31 mouse cellular contexts compared by ENCODE assay signal in the genomic region with DNA sequence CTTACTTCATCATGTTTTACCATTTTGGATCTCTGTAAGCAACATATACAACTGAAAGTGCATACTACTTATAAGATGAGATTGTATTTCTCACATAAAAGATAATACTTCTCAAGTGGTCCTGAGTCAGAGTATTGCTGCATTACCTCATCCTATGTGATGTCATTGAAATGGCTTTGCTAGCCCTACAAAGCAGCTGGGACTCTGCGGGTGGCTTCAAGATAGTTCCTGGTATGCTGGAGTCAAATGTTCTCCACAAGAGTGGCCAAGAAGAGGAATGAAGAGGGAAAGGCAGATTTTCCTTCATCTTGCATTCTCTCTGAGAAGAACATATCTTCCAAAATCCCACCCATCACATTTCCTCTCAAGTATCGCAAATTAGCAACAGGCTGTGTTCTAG. TPM values are rescaled to one million over a fixed set of nuclear protein-coding genes. Genes with fewer than 3 reads are reported as not detected.
A peak's percentile ranks its signal among the peaks of the same experiment; 100 is the strongest.
DNase-seq lines count a peak whose midpoint lies in the region; ATAC-seq and TF ChIP-seq lines count a peak whose summit lies in the region.
"Had no signal": no experiment of that assay in that cellular context is flagged by ENCODE, and none has a peak within 500 bp of the region (broad histone marks: within the 10 kb centered on the region; RNA-seq: fewer than 3 reads in every experiment).

No protein-coding gene starts in this region.

- no peaks in the 10 kb centered on the region for H3K4me1 ChIP-seq in thymus, adult 2 months (replicated peaks; ENCODE audit: control insufficient read depth, insufficient read depth, low read length)
- H3K4me1 ChIP-seq: embryonic facial prominence, embryonic 12.5 days; limb, embryonic 13.5 days; lung, embryonic 15.5 days; midbrain, embryonic 12.5 days; neural tube, embryonic 13.5 days had no signal

- no peaks in the 10 kb centered on the region for H3K27me3 ChIP-seq in thymus, adult 2 months (ENCODE audit: control insufficient read depth, insufficient read depth, low read length)
- H3K27me3 ChIP-seq: embryonic facial prominence, embryonic 12.5 days; limb, embryonic 13.5 days; lung, embryonic 15.5 days; midbrain, embryonic 12.5 days; neural tube, embryonic 13.5 days had no signal

- WGBS in thymus, adult 2 months, result 91% methylated on average over 2 of the region's 2 CpGs

- TF ChIP-seq CTCF in thymus, adult 2 months (IDR thresholded peaks at IDR 0.05; ENCODE audit: borderline replicate concordance, control insufficient read depth, extremely low read depth, insufficient read depth, low read length, poor library complexity), result no peak

- DNase-seq in frontal cortex, postnatal 36 days (ENCODE audit: low spot score in 2 of 2), result no peak
- DNase-seq in cerebellum, adult 18-20 months, result peak; percentile 82 to 87
- DNase-seq in cerebellum, postnatal 10 days, result peak; percentile 79 to 82
- DNase-seq in adrenal gland, postnatal 14 days, result no peak
- no peak for DNase-seq in thymus, adult 2 months
- DNase-seq in lung, postnatal 10 days, result no peak
- DNase-seq: adrenal gland, postnatal 36 days; embryo, embryonic 11 days; gastrocnemius, adult 2 months; gastrocnemius, postnatal 36 days; heart, adult 18-20 months; heart, postnatal 4 days; kidney, adult 11 months; kidney, postnatal 36 days; lung, postnatal 36 days had no signal

- H3K4me3 ChIP-seq in thymus, adult 2 months (ENCODE audit: control insufficient read depth, insufficient read depth, low read length), result no peak overlapping the region
- H3K4me3 ChIP-seq: embryonic facial prominence, embryonic 12.5 days; gastrocnemius, adult 2 months; layer of hippocampus, adult 2 months; limb, embryonic 13.5 days; lung, embryonic 15.5 days; midbrain, embryonic 12.5 days; neural tube, embryonic 13.5 days had no signal

- ATAC-seq in frontal cortex, adult (ENCODE audit: low TSS enrichment), result peak; percentile 27; the same call in 1 of the 2 replicates
- ATAC-seq: forebrain, embryonic 14.5 days; Patski had no signal

- TF ChIP-seq POLR2A in thymus, adult 2 months (IDR thresholded peaks at IDR 0.05; ENCODE audit: control insufficient read depth, extremely low read depth, insufficient read depth, low read length, poor library complexity), result no peak

- H3K27ac ChIP-seq in thymus, adult 2 months (ENCODE audit: control insufficient read depth, insufficient read depth, low read length), result no peak overlapping the region
- H3K27ac ChIP-seq: embryonic facial prominence, embryonic 12.5 days; gastrocnemius, adult 2 months; hindbrain, embryonic 14.5 days; layer of hippocampus, adult 2 months; limb, embryonic 13.5 days; lung, embryonic 15.5 days; midbrain, embryonic 12.5 days; neural tube, embryonic 13.5 days had no signal

- no peaks in the 10 kb centered on the region for H3K36me3 ChIP-seq in thymus, adult 2 months (ENCODE audit: control insufficient read depth, insufficient read depth, low read length)
- H3K36me3 ChIP-seq: embryonic facial prominence, embryonic 12.5 days; limb, embryonic 13.5 days; lung, embryonic 15.5 days; midbrain, embryonic 12.5 days; neural tube, embryonic 13.5 days had no signal

RNA-seq across cellular contexts. Expression of gene Neurod1, which starts 13.2 kb away (rescaled TPM):
- 0.71 TPM in 1 of 2 replicates, not detected in the other for total RNA-seq in adrenal gland, postnatal 14 days (2021)
- polyA plus RNA-seq in thymus, adult 2 months (2012; rRNA removed), result not detected in 2 replicates
- total RNA-seq: adrenal gland, postnatal 36 days; gastrocnemius, adult 2 months; gastrocnemius, postnatal 36 days; heart, adult 18-20 months; heart, postnatal 4 days; megakaryocyte, adult 5-6 weeks; MEL had no signal
- polyA plus RNA-seq: heart, embryonic 11.5 days; heart, embryonic 16.5 days; kidney, embryonic 14.5 days; limb, embryonic 13.5 days; lung, embryonic 15.5 days; Patski; urinary bladder, adult 2 months had no signal

RNA-seq across cellular contexts. Expression of gene Cerkl, which starts 13.2 kb away (rescaled TPM):
- 6.1 TPM in 2 replicates for total RNA-seq in adrenal gland, postnatal 14 days (2021)
- 1.3 and 1.6 TPM in 2 replicates for polyA plus RNA-seq in thymus, adult 2 months (2012; rRNA removed)
- polyA plus RNA-seq: Patski had no signal

Comparison
In these comparisons a context has a peak if more than half of its experiments do, and no peak if none do; other contexts are left out.
1. DNase-seq: peak in cerebellum, adult 18-20 months (2 of 2) and cerebellum, postnatal 10 days (2 of 2); none in frontal cortex, postnatal 36 days (0 of 2), adrenal gland, postnatal 14 days (single experiment), thymus, adult 2 months (single experiment) and lung, postnatal 10 days (single experiment).